Comparison of ENCODE assay signal across 24 mouse cellular contexts in the genomic region with DNA sequence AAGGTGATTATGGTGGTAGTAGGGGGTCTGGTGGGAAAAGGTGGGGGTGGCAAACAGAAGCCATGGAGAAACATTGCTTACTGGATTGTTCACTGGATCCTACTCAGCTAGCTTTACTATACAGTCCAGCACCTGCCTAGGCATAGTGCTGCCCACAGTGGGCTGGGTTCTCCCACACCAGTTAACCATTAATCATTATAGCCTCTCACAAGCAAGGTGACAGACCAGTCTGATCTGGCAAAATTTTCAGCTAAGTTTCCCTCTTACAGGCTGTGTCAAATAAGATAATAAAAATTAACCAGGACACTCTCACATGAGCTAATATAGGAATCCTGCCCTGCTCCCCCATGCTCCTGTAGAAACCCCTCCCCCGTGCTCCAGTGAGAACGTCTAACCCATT. TPM values are rescaled to one million over a fixed set of nuclear protein-coding genes. Genes with fewer than 3 reads are reported as not detected.
DNase-seq lines count a peak whose midpoint lies in the region; ATAC-seq and TF ChIP-seq lines count a peak whose summit lies in the region.
"Had no signal": no experiment of that assay in that cellular context is flagged by ENCODE, and none has a peak within 500 bp of the region (broad histone marks: within the 10 kb centered on the region; RNA-seq: fewer than 3 reads in every experiment).

No protein-coding gene starts in this region.

- ATAC-seq in intestine, embryonic 15.5 days: peak; percentile 67
- ATAC-seq in intestine, postnatal 0 days: no peak
- ATAC-seq: activated CD4-positive, CD25-positive, alpha-beta regulatory T cell, adult 4 months; CD4-positive, CD25-positive, alpha-beta regulatory T cell, adult 4 months; forebrain, embryonic 13.5 days; Patski had no signal

- TF ChIP-seq CTCF in intestine, postnatal 0 days (IDR thresholded peaks at IDR 0.05; ENCODE audit: low read depth): no peak
- no peak for TF ChIP-seq CTCF in kidney, adult 2 months (conservative IDR thresholded peaks at IDR 0.05; ENCODE audit: insufficient read depth, insufficient read length, low read depth, low read length)

- no peaks in the 10 kb centered on the region for H3K4me1 ChIP-seq in intestine, embryonic 15.5 days (replicated peaks)
- H3K4me1 ChIP-seq in intestine, postnatal 0 days (replicated peaks; ENCODE audit: control insufficient read depth, insufficient read depth, low read length): no peaks in the 10 kb centered on the region
- no peaks in the 10 kb centered on the region for H3K4me1 ChIP-seq in kidney, adult 2 months (ENCODE audit: control insufficient read depth, insufficient read depth, low read length)
- H3K4me1 ChIP-seq: embryonic facial prominence, embryonic 10.5 days; embryonic facial prominence, embryonic 12.5 days had no signal

- H3K27ac ChIP-seq in intestine, embryonic 15.5 days: no peak overlapping the region
- no peak overlapping the region for H3K27ac ChIP-seq in intestine, postnatal 0 days (ENCODE audit: low read depth, low read length)
- no peak overlapping the region for H3K27ac ChIP-seq in kidney, adult 2 months (ENCODE audit: insufficient read depth, low read depth, low read length)
- H3K27ac ChIP-seq: embryonic facial prominence, embryonic 10.5 days; embryonic facial prominence, embryonic 12.5 days; forebrain, embryonic 13.5 days had no signal

- H3K36me3 ChIP-seq in intestine, embryonic 15.5 days: no peaks in the 10 kb centered on the region
- H3K36me3 ChIP-seq in intestine, postnatal 0 days (ENCODE audit: control insufficient read depth, insufficient read depth): no peaks in the 10 kb centered on the region
- no peaks in the 10 kb centered on the region for H3K36me3 ChIP-seq in kidney, adult 2 months (ENCODE audit: control insufficient read depth, insufficient read depth, low read length)
- H3K36me3 ChIP-seq: embryonic facial prominence, embryonic 10.5 days; embryonic facial prominence, embryonic 12.5 days; G1E had no signal

- H3K4me3 ChIP-seq in intestine, embryonic 15.5 days (replicated peaks): no peak overlapping the region
- no peak overlapping the region for H3K4me3 ChIP-seq in intestine, postnatal 0 days (ENCODE audit: low read depth, low read length)
- no peak overlapping the region for H3K4me3 ChIP-seq in kidney, adult 2 months (ENCODE audit: insufficient read depth, low read depth, low read length)
- H3K4me3 ChIP-seq: embryonic facial prominence, embryonic 10.5 days; embryonic facial prominence, embryonic 12.5 days; forebrain, embryonic 13.5 days had no signal

- H3K9me3 ChIP-seq in intestine, embryonic 15.5 days: no peaks in the 10 kb centered on the region
- no peaks in the 10 kb centered on the region for H3K9me3 ChIP-seq in intestine, postnatal 0 days (ENCODE audit: control insufficient read depth)
- H3K9me3 ChIP-seq: embryonic facial prominence, embryonic 10.5 days; embryonic facial prominence, embryonic 12.5 days; forebrain, embryonic 13.5 days; G1E had no signal

- WGBS in intestine, embryonic 15.5 days: 60% methylated on average over 2 of the region's 2 CpGs
- WGBS in intestine, postnatal 0 days: 42% methylated on average over 2 of the region's 2 CpGs
- 53% methylated on average over 2 of the region's 2 CpGs for WGBS in kidney, adult 2 months

- H3K4me2 ChIP-seq in intestine, embryonic 15.5 days (replicated peaks): no peak overlapping the region
- no peak overlapping the region for H3K4me2 ChIP-seq in intestine, postnatal 0 days (replicated peaks; ENCODE audit: low read depth)
- H3K4me2 ChIP-seq: embryonic facial prominence, embryonic 12.5 days; forebrain, embryonic 13.5 days had no signal

- H3K27me3 ChIP-seq in intestine, embryonic 15.5 days (replicated peaks): no peaks in the 10 kb centered on the region
- no peaks in the 10 kb centered on the region for H3K27me3 ChIP-seq in intestine, postnatal 0 days (replicated peaks; ENCODE audit: control insufficient read depth, insufficient read depth, low read length)
- no peaks in the 10 kb centered on the region for H3K27me3 ChIP-seq in kidney, adult 2 months (replicated peaks; ENCODE audit: control insufficient read depth, insufficient read depth, low read length)
- H3K27me3 ChIP-seq: embryonic facial prominence, embryonic 12.5 days; forebrain, embryonic 13.5 days; Patski had no signal

- H3K9ac ChIP-seq in intestine, embryonic 15.5 days: no peak overlapping the region
- H3K9ac ChIP-seq in intestine, postnatal 0 days (ENCODE audit: low read depth, low read length): no peak overlapping the region
- H3K9ac ChIP-seq: embryonic facial prominence, embryonic 12.5 days; forebrain, embryonic 13.5 days had no signal

- peak; percentile 58 for DNase-seq in kidney, adult 2 months
- DNase-seq in kidney, postnatal 25 days: no peak
- DNase-seq in kidney, adult 9 months: peak; percentile 30
- DNase-seq in kidney, postnatal 14 days: no peak
- DNase-seq in kidney, postnatal 36 days: peak; percentile 8 to 33
- no peak for DNase-seq in kidney, postnatal 10 days
- DNase-seq: adrenal gland, adult 8-10 months; adrenal gland, postnatal 14 days; adrenal gland, postnatal 36 days; B cell, adult 2 months; cerebellum, adult 11-12 months; cerebellum, adult 2 months; cerebellum, adult 9-10 months; cerebellum, postnatal 10 days; cerebellum, postnatal 25 days had no signal

- TF ChIP-seq POLR2A in kidney, adult 2 months (IDR thresholded peaks at IDR 0.05; ENCODE audit: low read depth, low read length): no peak

RNA-seq across cellular contexts. Expression of gene Lgalsl, which starts 53.1 kb away (rescaled TPM):
- 35.5 and 39.7 TPM in 2 replicates for polyA plus RNA-seq in intestine, embryonic 15.5 days (2015; fragmentation: Nextera tagmentation; extraction: Ambion mirVana)
- 16.5 and 16.7 TPM in 2 replicates for polyA plus RNA-seq in intestine, postnatal 0 days (2015; fragmentation: Nextera tagmentation; extraction: Ambion mirVana)
- 6.2 and 8.5 TPM in 2 replicates for polyA plus RNA-seq in kidney, adult 2 months (2012; rRNA removed)
- polyA plus RNA-seq: G1E had no signal

Comparison
In these comparisons a context has a peak if more than half of its experiments do, and no peak if none do; other contexts are left out.
1. DNase-seq: peak in kidney, adult 2 months (single experiment), kidney, adult 9 months (single experiment) and kidney, postnatal 36 days (2 of 2); none in kidney, postnatal 25 days (0 of 2), kidney, postnatal 14 days (single experiment) and kidney, postnatal 10 days (single experiment).